Mouse (Mus musculus): ENCODE measurements around the gene 1700012B09Rik.

The 1700012B09Rik gene

DNA sequence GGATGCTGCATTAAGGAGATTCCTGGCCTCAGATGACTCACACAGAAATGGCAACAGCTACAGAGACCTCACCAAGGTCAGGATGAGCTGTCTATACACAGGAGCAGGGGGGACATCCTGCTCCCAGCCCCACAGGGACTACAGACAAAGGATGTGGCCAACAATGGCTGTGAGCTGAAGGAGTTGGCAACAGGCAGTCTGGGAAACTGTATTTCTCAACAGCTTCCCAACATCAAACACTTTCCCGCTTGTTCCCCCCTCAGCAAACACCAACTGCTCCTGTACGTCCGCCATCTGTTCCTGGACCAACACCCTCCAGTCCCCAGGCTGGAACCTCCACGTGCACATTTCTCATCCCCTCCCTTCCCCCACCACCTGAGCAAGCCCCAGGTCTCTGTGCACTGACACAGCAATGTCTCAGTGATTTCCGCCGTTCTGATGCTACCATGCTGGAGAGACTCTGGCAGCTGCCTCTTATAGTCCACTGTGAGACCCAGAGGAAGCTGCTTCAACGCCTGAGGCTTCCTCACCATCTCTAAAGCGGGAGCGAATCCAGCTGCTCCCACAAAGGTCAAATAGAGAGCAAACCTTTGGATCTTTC lies 39.8 kb downstream of the 1700012B09Rik start:
- no peak for DNase-seq (ENCODE audit: low read depth, low spot score)

DNA sequence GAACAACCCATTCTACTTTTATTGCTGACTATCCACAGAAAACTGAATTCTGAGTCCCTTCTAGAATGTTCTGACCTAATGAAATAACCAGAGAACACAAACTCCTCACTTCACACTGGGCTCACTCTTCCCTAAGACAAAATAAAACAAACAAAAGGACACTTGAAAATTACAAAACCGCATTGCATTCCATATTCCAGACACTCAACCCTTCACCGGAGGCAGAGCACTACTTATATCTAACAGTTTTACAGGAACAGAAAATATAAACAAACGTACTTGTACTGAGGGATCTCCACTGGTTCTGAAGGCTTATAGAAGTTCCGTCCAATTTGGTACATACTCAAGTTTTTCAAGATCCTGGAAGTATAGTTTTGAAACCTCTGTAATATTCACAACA lies 42.5 kb downstream of the 1700012B09Rik start:
- no peak for DNase-seq (ENCODE audit: low read depth, low spot score)

DNA sequence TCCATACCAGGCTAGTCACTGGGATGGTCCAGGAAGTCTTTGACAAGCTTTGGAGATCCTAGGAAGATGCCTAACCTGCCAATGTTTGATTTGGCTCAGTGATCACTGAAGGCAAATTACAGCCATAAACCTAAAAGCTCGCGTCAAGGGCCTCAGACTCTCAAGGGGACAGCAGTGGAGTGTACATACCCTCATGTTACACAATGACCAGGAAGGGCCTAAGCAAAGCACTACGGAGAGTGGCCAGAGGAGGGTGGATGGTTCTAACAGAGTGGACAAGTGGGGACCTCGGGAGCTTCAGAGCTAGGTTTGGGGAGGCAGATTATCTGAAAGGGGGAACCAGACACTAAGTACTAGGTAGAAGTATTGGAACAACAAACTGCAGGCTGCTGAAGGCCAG lies 44.2 kb downstream of the 1700012B09Rik start:
- no peak for DNase-seq (ENCODE audit: low read depth, low spot score)

DNA sequence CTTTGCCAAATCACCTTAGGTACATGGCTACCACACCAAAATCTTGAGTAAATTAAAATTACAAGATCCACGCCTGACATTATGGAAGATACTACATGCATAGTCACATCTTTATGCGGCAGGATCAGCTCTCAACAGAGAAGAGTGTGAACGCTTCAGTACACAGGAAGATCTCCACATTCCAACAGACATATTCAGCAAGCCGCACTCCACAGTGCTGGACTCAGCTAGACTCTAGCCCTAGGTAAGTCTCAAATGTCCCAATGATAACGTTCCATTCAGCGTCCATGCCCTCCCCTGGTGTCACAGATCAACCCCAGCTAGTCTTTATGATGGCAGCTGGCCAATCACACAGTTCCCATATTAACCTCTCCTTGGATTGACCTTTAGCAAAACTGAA lies 44.8 kb downstream of the 1700012B09Rik start:
- no peak for DNase-seq (ENCODE audit: low read depth, low spot score)

DNA sequence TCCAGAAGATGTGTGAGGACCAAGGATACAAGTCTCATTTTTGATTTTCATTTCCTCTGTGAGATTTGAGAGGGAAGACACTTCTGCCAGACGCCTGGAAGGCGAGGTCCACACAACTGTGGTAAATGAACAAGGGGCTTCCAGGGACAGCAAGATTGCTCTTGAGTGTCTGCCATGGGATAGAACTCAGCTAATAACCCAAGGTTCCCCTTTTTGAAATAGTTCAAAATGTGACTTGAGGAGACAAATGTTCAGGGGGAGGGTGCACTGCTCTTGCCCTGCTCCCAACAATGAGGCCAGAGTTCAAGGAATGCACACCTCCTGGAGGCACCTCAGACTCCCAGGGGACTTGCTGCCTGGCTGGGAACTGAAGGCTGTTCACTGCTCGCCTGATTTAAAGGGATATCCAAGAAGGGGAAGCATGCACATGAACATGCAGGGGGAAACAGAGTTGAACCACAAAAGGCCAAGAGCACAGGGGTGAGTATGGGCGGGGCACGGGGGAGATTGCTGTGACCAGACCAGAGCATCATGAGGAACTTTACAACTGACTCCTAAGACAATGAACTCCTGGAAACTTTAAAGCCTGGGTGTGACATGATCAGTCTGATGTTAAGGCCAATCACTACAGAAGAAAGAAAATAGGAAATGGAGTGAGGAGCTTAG lies 45.9 kb downstream of the 1700012B09Rik start:
- DNase-seq (ENCODE audit: low read depth, low spot score) = no peak

DNA sequence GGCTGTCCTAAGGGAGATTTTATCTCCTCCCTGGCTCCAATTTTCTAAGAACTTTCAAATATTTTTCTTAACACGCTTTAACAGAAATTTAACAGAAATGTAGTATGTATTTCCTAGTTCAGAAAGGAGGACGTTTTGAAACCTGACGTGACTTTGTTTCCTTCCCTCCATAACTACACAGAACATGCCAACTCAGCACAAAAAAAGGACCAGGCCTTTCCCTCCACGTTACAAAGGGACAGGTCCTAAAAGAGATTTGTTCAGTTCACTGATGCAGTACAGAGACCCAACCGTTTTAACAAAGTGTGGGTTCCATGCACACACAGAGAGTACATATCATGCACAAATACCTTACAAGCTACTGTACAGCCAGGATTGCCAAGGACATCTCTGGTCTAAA lies 49.2 kb downstream of the 1700012B09Rik start:
- DNase-seq (ENCODE audit: low read depth, low spot score) = no peak

DNA sequence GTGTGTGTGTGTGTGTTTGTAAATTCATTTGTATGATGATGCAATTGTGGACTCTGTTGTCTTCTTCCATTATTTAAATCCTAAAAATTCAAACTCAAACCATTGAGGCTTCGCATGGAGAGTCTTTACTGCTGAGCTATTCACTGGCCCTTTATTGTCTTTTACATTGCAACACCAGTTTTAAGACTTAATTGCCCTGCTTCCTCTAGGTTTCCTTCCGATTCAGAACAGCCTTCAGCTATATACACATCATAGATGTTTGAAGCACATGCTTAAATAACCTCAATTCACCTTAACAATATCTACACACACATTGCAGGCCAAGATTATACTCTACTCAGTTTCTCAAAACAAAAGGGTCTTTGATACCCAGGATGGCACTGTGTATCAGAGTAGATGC lies 50.4 kb downstream of the 1700012B09Rik start:
- DNase-seq (ENCODE audit: low read depth, low spot score) = no peak

DNA sequence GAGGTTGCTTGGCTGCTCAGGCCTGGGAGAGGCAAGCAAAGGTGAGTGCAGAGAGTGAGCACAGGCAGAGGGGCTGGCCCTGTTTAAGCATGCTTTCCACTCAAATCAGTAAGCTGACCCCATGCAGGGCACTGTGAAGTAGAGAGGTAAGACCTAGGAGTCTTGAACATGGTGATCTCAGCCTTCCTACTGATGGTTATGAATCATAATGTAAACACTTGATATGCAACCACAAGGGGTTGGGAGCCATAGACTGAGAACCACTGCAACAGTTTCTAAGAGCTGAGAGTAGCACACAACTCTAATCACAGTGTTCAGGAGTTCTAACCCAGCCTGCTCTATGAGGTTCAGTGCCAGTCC lies 52.5 kb downstream of the 1700012B09Rik start:
- DNase-seq (ENCODE audit: low read depth, low spot score) = no peak

DNA sequence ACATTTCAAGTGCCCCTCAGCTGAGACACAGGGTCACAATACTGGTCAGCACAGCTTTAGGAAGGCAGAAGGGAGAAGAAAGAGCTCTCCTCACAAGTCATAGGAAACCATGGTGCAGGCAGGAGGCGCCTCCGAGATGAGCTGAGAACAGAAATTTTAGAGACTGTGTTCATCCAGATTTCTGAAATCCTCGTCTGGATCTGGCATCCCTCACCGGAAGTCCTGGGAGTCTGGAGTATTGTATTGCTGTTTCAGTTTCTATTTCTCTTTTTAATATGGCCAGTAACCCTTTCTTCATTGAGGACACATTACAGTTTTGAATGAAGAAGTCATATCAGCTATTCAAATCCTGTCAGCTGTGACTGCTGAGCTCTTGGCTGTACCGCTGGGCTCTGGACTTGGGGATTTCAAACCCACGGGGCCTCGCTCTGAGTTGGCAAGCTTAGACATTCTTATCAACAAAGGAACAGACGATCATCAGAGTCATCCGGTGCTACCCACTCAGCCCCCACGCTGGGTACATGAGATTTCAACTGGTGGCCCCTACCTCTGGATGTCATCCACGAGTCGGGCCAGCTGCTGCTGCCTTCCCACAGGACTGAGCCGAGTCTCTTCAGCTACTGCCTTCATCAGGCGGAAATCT lies 53.0 kb downstream of the 1700012B09Rik start:
- peak; percentile 25 for DNase-seq (ENCODE audit: low read depth, low spot score)

DNA sequence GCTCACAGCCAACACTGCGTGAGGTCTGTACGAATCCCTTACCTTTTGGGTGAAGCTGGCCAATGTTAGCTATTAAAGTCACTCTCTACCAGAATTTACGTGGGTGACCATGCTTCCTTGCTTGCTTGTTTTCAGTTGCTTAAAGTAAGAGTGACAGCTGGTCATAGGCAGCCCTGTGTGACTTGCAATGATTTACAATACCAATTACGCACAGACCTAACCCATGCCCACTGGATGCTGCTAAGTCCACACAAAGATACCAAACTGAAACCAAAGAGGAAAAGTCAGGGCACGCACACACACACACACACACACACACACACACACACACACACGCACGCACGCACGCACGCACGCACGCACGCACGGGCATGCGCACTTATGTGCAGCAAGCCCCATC lies 55.6 kb downstream of the 1700012B09Rik start:
- no peak for DNase-seq (ENCODE audit: low read depth, low spot score)

DNA sequence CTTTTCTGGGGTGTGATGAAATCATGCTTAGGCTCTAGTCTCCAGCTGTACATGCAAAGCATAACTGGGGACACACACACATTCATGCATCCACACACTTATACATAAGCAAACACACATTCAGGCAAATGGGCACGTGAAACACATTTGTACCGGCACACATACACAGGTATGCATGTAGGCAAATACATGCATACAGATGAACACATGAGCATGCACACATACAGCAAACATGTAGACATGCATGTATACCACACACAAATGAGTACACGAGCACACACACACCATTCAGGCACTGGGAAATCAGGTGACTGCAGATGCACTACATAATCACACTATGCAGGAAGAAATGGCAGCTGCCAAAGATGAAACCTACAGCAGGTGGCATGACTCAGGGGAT lies 59.9 kb downstream of the 1700012B09Rik start:
- no peak for DNase-seq (ENCODE audit: low read depth, low spot score)

All from skeletal muscle tissue, adult 2 months (tissue).